Mouse (Mus musculus) ovary, postnatal 36 days (tissue): Measurements from ENCODE around the gene Rbm20.

Experiments
- DNase-seq: peaks from one replicate; pipeline ENCODE4 v3.0.0; 2022; ENCODE audit warnings: low spot score, mixed read lengths

Gene Rbm20

DNA sequence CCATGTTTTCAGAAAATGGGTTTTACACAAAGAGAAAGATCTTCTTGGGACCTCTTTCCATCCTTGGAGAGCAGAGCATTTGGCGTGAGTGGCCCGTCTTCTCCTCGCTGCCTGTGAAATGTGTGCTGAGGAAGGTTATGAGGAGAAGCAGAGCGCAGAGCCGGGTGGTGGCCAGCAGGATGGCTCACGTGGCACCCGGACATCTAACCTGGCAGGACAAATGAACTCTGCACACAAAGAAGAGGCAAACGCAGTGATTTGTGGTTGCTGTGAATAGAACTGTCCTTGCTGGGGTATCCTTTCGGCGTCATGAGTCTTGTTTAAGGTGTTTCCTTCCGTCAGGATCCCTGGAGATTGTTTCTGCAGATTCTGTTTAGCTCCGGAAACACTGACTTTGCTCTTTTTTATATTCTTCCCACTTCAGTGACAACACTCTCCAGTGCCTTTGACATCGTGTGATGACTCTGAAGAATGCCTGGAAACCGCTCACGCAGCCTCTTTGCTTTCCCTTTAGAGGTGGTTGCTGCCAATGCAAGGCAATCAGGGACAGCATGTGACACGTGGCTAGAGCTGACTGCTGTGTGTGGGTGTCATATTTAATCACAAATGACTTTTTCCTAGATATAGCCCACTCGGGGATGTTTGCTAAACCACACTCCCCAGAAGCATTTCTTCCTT lies 80.5 kb downstream of the Rbm20 start:
- no peak for DNase-seq

DNA sequence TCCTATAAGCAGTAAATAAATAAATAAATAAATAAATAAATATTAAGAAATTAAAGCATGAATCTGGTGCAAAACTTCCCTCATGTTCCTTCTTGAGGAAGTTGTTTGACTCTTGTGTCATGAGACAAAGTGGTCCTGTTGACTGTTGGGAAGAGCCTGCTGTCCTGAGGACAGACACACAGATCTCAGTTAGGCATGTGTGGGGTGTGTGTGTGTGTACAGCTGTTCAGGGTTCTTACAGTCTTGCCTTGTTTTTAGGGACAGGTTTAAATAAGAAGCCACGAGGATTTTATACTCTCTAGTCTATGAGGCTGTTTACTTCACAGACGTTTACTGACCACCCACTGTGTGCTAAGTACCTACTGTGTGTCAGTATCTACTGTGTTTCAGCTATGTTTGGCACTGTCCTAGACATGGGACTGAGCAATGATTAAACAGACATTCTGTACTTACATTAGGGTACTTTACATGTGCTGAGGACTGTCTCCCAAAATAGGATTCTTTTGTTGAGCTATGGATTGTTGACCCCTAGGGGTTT lies 81.8 kb downstream of the Rbm20 start:
- no peak for DNase-seq

DNA sequence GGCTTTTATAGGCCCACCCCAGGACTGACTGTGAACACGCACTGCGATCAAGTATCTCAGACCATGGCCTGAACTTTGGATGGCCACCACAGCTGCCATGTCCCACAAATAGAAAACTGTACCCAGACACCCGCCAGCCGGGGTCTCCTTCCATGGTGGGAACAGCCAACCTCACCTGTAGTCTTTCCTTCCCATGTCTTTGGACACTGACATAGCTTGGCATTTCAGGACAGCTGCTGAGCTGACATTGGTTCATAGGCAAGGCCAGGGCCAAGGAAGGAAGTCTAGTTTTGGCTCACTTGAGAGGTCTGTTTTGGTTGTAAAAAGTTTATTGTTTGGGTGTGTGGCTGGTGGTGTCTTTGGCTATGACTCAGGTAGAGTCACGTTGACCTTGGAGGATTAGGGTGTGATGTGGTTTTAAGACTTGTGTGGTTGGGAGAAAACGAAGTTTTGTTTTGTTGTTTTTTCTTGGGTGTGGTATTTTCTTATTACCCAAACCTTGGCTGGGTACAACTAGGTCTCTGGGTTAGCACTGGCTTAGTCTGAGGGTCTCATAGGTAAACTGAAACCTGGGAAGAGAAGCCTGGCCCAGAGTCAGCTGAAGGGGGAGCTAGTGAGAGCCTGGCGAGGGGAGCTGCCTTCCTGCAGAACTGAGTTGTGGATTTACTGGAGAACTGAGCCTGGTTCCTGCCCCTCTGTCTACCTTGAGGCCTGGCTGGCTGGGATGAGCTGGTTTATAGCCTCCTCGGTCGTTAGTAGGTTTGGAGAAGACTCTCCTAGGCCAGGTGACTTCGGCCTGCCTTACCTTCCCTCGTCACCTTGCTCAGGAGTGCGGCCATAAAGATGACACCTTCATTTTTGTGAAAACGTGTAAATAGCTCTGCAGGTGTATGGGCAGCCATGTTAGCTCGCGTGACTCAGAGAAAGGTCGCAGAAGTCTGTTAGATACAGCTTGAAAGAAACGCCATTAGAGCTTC lies 83.3 kb downstream of the Rbm20 start:
- DNase-seq, result no peak

DNA sequence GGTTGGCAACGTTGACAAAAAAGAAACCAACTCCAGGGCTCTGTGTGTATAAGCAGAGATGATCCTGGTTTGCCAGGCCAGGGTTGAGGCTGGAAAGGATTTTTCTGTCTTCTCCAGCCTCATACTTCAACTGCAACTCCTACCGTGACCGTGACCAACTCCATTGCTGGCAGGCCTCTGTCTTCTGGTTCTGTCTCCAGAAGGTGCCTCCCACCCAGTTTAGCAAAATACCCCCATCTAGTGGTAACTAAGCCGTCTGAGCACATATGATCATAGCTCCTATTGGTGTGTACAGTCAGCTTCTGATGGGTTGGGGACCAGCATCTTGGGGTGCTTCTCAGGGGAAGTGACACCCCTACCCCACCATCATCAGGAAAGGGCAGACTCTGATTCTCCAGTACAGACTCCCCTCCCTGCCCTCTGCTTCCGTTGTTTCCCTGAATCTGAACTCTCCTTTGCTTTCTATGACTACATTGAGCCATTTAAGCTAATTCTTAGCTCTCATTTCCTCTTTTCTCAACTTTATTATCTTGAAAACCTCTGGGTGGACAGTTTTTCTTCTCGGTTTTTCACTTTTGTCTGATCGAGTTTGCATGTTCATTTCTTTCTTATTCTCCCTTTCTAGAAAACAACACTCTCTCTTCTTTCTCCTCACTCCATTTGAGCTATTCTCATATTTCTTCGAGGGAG lies 85.8 kb downstream of the Rbm20 start:
- no peak for DNase-seq

DNA sequence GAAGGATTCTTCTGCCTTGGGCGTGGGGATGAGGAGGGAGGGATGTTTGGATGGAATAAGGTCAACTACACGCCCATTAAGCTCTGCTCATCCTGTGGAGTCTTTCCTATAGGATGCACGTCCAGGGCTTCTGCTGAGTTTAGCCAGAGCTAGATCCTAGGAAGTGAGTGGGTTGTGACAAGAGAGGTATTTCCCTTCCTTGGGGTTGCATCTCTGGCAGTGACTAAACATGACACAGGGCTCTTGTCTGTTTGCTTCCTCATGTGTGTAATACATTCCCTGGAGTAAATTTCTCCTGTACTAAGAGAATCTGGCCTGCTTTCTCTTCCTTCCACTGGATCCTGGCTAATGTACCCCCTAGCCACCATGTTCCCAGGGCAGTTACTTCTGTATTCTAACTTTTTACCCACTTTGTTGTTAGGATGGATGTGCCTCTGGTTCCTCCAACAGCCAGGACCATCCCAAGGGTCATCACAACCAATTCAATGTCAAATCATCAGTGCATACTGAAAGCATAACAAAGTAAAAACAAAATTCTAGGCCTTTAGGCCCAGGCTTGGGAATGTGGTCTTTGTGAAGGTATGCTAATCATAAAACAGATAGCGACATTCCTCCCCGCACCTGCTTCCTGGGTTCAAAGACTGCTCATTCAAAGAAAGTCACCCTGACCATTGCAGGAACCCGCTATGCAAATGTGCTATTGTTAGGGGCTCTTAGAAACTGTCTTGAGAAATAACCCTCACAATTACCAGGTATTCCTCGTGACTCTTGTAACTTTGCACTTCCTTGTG lies 87.8 kb downstream of the Rbm20 start:
- DNase-seq, result no peak

DNA sequence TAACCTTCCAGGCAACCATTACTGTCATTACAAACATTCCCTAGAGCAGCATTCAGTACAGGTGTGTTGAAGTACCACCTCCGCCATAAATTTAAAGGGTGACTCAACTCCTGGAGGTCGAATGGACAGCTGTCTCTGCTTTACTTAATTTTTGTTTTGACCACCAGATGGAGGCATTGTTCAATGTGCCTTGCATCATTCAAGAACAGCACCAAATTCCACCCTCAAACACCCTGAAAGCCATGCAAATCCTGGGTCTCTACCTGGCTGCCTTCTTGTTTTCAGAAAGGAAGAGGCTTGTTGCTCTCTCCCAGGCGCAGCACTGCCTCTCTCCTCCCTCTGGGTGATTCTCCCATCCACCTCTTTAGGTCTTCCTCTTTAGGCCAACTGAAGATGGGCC lies 91.4 kb downstream of the Rbm20 start:
- no peak for DNase-seq

DNA sequence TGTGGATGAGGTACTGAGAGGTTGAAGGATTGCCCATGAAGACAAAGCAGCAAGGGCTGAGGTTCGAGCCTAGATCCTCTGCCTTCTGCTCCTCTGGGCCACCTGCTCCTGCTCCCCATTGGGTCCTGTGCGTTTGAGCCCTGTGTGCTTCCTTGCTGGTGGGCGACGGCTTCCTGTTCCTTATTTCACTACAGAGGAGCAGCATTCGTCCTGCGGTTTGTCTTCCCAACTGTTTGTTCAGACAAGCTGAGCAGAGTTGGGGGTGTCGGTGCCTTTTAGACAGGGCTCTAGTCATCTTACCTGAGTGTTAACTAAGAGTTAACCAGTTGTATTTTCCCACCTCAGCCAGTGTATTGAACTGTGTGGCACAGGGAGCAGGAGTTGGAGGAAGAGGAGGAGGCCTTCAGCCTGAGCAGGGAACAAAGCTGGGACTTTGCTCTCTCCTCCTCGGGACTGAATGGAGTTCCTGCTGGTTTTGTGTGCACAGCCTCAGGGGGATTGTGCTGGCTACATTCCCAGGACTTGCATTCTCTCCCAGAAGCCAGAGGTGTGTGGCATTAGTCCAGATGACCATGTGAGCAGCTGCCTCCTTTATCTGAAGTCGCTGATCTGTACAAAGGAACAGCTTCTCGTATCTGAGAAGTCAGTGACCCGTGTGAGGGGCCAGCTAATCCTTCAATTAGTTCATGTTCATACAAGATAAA lies 97.0 kb downstream of the Rbm20 start:
- peak; percentile 39 for DNase-seq

DNA sequence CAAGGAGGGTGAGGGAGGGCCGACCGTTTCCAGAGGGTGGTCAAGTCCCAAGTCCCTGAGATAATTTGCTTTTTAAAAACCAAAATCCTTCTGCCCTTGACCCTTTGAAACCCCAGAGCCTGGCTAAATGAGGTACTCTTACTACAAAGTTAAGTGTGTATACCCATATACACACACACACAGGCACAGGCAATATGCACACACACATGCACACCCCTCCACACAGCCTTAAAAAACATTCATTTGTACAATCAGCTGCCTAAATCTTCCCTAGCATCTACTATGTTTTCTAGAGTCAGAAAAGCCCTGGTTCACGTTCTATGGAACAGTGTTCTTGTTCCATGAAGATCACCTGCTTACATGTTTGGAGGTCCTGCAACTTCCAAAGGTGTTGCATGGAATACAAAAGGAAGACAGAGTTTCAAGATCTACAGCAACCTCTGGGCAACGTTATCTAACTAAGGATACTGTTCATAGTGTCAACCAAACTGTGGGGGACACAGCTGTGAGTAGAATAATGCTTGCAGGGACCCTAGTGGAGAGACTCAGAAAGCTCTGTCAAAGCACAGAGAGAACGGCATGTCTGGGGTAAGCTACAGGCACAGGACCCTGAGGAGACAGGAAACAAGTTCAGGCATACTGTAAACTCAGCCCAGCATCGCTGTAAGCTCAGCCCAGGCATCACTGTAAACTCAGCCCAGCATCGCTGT lies 97.7 kb downstream of the Rbm20 start:
- DNase-seq, result no peak

DNA sequence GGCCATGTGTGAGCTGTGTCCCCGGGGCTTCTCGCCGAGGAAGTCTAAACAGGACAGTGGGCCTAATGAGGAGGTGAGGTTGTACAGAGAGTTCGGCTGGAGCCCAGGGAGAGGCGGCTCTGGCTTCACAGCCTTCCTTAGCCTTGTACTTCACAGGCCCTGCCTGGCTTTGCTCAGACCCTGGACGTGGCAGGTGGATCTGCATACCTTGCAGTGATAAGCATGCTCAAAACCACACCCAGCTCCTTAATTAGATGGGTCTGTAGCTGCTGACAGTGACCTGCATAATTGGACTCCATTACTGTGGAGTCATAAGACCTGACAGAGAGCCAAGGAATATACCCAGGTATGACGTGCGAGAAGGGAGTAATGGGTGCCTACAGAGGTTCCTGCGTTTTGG lies 102.3 kb downstream of the Rbm20 start:
- DNase-seq, result no peak

DNA sequence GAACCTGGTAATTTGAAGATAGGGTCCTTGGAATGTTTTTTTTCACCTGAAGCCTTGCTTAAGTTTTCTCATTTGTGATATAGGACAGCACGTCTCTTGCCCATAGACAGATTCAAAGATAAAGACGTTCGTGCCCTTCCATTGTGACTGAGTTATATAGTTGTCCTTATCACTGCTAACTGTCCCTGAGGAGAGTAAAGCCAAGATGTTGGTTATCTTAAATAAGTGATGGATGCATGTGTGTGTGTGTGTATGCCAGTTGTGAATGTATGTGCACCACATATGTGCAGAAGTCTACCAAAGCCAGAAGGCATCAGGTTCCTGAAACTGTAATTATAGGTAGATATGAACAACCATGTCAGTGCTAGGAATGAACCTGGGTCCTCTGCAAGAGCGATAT lies 102.7 kb downstream of the Rbm20 start:
- DNase-seq, result no peak

DNA sequence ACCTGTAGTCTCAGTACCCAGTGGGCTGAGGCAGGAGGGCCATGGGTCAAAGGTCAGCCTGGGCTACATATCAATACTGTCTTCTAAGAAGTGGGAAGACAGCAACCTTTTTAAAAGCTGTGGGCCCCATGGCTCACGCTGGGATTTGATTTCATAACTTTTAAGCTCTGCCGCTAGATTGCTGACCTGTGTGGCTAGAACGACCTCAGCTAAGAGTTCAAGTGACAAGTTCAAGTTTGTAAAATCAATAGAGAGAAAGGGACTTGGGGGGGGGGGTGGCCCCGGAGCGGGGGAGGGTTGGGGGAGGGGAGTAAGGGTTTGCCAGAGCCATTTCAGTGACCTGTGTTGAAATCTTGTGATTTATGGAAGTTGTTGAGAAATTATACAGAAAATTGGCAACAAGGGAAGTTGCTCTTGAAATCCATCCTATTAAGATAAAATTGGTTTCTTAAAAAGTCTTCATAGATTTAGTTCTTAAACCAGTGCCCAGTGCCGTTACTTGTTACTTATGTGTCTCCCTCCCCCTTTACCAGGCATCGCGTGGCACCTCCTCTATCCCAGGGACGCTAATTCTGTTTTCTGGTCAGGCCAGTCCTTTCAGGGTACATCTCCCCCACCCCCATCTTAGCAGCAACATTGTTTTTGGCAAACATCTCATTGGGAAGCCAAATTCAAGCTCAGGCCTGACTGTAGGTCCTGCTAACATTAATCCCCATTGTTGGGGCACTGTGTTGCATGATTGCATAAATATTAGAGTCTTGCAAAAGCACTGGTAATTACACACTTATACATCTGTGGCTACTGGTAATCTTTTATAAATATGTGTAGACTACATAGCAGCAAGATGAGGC lies 103.9 kb downstream of the Rbm20 start:
- DNase-seq, result no peak

DNA sequence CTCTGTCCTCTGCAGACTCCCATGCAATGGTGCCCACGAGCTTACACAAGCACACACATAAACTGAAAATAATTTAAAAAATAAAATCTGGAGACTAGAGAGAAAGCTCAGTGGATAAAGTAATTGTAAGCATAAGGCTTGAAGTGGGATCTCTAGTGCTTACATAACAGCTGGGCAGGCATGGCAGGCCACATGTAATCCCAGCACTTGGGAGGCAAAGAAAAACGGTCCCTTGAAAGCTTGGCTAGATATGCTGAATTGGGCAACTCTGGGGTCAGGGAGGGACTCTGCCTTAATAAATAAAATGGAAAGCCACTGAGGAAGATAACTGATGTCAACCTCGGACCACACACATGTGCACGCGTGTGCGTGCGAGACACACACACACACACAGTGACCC lies 104.7 kb downstream of the Rbm20 start:
- no peak for DNase-seq

DNA sequence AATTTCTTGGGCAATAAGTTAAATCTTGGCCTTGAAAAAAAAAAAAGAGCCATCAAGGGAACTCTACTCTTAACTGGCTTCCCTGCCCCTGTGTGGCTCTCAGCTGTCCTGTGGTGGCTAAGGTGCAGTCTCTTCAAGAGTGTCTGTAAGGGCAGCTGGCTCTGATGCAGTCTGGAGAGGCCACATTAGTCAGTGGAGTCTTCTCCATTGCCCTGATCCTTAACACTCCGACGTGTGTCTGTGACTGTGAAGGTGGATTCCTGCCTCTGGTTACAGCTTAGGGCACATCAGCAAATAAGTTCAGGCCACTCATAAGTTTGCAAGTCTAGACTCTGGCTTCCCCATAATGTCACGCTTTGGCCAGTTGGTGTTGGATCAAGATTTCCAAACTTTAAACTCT lies 108.2 kb downstream of the Rbm20 start:
- no peak for DNase-seq

DNA sequence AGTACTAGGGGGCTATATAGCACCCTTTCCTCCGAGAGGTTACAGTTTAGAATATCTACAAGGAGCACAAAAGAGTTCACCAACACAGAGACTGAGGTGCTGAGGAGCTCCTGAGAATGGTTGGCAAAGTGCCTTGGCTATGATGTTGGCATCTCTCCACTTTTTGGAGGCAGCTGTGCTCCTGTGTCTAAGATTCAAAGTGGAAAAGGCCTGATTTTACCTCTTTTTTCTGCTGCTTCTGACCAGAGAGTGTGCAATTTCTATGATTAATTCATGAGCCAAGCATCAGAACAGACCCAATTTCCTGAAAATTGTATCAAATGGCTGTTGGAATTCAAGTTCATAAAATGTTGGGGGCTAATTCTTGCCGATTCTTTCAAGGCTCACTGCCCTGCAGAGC lies 109.1 kb downstream of the Rbm20 start:
- no peak for DNase-seq

DNA sequence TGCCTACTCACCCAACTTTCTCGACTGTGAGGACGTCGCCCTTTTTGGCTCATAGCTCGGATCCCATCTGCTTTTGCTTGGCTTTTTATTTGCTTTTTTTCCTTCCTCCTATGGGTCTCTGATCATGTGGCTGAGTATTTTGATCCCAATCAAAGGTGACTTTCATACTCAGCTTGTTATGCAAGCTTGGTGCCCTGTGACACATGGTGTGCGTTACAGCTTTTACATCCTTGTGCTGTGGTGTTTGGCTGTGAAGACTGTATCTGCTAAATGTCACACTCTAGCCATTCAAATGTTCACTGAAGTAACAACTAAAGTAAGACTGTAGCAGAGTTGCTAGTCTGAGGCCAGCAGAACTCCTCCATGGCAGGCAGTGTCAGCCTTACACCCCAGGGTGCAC lies 109.7 kb downstream of the Rbm20 start:
- no peak for DNase-seq

DNA sequence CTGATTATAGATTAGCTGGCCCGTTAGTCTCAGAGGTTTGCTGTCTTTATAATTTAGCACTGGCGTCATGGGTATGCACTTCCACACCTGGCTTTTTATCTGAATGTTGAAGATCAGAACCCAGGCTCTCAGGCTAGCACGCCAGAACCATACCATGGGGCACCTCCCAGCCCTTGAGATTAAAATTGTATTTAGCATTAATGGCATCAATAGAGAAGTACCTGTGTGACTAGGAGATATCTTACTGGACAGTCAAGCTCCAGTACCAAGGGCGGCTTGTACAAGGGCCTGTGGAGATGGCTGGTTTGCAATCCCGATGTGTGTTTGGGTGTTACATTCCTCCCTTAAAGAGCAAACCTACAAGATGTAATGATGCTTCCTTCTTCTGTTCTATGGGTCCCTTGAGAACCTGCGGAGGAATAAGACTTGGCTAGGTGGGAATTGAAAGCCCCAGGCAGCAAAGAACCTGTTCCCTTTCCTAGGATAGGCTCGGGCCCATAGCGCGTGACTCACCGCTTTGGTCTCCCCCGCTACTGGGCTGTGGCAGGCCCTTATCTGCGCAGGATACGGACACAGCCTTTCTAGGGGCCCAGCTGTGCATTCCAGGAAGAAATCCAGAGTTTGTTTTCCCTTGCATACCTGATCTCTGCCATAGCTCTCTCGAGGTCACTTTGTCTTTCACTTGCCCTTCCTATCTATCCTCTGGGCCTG lies 111.7 kb downstream of the Rbm20 start:
- no peak for DNase-seq

DNA sequence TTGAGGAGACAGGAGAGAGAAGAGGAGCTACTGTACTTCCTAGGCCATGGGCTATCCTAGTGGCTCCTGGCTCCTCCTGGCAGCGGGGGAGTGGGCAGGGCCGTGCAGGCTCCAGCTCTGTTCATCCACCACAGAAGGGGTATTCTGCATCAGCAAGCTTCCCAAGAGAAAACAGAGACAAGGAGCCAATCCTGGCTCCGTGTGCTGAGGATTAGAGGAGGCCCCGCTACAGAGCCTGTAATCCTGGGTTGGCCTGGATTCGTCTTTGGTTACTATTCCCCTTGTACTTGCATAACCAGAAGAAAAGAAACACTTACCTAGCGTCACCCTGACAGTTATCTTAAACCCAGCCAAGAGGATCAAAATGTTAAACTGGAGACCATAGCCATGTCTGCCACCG lies 112.5 kb downstream of the Rbm20 start:
- no peak for DNase-seq

DNA sequence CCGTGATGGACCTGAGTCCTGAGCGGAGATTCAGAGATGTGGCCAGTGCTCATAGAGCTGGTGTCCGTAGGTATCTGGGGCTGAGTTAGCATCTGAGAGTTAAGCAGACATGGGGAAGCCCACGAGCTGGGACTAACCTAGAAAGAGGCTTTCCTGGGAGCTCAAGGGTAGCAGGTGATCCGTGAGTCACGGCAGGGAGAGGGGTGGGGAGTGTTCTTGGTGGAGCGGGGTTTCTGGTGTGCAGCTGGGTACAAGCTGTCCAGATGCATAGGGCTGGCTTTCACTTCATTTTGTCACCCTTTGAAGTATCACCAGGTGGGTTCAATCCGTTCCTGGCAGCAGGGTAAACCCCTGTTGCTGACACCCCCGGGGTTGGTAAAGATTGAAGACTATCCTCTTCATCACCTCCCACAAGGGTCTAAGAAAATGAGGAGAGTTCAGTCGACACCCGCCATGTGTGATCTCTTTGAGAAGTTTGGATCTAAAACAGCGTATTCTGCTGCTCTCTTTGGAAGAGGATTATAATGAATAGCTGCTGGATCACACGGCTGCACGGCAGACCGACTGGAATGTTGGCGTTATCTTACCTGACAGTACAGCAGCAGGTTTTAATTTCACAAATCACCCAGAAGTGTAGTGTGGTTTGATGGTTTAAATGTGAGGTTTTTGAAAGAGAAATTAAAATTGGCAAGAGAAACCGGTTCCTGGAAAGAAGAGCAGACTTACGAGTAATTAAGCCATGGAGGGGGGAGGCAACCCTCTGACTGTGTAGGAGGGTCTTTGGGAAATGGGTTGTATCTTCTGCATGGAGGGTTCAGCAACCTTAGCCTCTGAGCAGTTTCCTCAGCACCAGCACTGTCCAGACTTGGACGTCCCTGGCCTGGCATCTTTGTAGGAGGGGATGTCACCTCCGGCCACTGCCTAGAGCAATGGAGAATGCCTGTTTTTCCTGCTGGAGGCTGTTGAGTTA lies 114.9 kb downstream of the Rbm20 start:
- DNase-seq, result no peak
